Mouse (Mus musculus) E14TG2a.4 (cell line): ENCODE data around the gene Zbtb7a.

ENCODE experiments used
- CTCF ChIP-seq: conservative IDR thresholded peaks from 2 replicates; pipeline ENCODE4 v1.5.1; 2014; ENCODE audit warnings: low read length
- NANOG ChIP-seq: IDR thresholded peaks from 2 replicates; pipeline ENCODE4 v1.6.1; 2014; ENCODE audit warnings: borderline replicate concordance, low read length, mixed read lengths
- POU5F1 ChIP-seq: IDR thresholded peaks from 2 replicates; pipeline ENCODE4 v1.6.1; 2014; ENCODE audit warnings: low read length, borderline replicate concordance

- TF ChIP-seq CTCF (no peak), POU5F1 (no peak), NANOG (no peak)
These were observed 41.0 kb downstream of the Zbtb7a start for GRCm38 (mm10) chr10:81175936-81176465.
